Mouse (Mus musculus) stomach, postnatal 0 days (tissue): ENCODE data around the gene Vps41.

Source experiments
- CTCF ChIP-seq: IDR thresholded peaks from 2 replicates; pipeline ENCODE4 v1.5.1; 2016; ENCODE audit warnings: antibody characterized with exemption, low read depth, mild to moderate bottlenecking, moderate library complexity
- EP300 ChIP-seq: optimal IDR thresholded peaks from 2 replicates; pipeline ENCODE3; 2016; ENCODE audit warnings: antibody characterized with exemption

GRCm38 (mm10) chr13:18847386-18847785, 130.3 kb downstream of the Vps41 start:
- TF ChIP-seq CTCF (no peak), EP300 (no peak)
